ENCODE assay signal across 8 mouse cellular contexts in the genomic region with DNA sequence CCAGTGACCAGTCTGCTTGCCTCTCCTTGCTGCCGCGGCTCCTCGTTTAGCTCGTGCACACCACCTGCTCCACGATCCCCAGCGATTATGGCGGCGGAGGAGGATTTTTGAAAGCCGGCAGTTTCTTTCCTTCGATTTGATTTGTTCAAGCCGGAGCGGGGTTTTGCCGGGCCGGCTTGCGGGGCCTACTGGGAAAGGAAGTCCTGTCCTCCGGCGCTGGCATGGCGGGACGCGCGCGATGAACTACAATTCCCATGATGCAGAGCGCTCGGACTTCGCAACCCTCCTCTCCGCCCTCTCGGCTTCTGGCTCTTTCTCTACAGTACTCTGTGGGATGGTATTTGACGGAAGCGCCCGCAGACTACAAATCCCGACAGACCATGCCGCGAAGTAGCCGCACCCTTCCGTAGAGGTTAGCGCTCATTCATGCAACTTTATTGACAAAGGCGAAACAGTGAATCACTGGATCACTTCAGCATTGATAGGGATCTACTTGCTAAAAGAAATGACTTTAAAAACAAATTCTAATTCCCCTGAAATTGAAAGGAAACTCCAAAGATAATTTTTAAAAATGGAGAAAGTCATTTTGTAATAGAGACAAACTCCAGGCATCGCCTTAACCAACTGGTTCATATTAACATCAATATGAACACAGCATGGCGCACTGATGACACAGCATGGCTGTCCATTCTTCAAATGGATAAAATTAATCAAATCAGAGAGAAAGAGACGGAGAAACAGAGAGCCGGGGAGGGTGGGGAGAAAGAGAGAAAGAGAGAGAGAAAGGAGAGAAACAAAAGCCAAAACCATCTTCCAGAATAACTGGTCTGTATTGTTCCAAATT. TPM values are rescaled to one million over a fixed set of nuclear protein-coding genes. Genes with fewer than 3 reads are reported as not detected.
DNase-seq lines count a peak whose midpoint lies in the region; ATAC-seq and TF ChIP-seq lines count a peak whose summit lies in the region.

No protein-coding gene starts in this region.

- peak overlapping the region; percentile 92 to 95 for H3K4me3 ChIP-seq in ES-E14 (ENCODE audit: insufficient read depth in 1 of 2, low read depth in 1 of 2, low read length in 2 of 2, poor library complexity in 1 of 2, severe bottlenecking in 1 of 2)
- peak overlapping the region; percentile 98 for H3K4me3 ChIP-seq in forebrain, embryonic 15.5 days
- peak overlapping the region; percentile 89 for H3K4me3 ChIP-seq in lung, adult 2 months (replicated peaks; ENCODE audit: extremely low read depth, low read depth, low read length)

- intact Hi-C loops in heart, postnatal 25 days (cut with DNase I) = loop anchor here (2.0 kb wide), 1 partner anchor 15 kb away; a partner anchor contains a TSS

- peaks cover 9% of the 10 kb centered on the region for H3K36me3 ChIP-seq in ES-E14 (ENCODE audit: control insufficient read depth, insufficient read depth, low read length, poor library complexity, severe bottlenecking)
- 0 out of 2 replicates have a peak, but pooled peaks cover under 1% of the 10 kb centered on the region for H3K36me3 ChIP-seq in forebrain, embryonic 15.5 days

- ATAC-seq in forebrain, embryonic 15.5 days (replicated peaks) = peak; percentile 100
- ATAC-seq in neutrophil, adult 5-6 weeks (ENCODE audit: extremely low read depth, insufficient number of reproducible peaks, low FRiP score, poor library complexity, severe bottlenecking) = peak; percentile 99

- no peak for TF ChIP-seq CTCF in lung, adult 2 months (IDR thresholded peaks at IDR 0.05; ENCODE audit: insufficient read depth, low read length)

- in situ Hi-C loops in ES-E14 (cut with MboI; ENCODE audit: low sequenced_read_pairs in 2 of 2, unreplicated experiment in 2 of 2) = no loop called here

- peak overlapping the region; percentile 73 for H3K27ac ChIP-seq in ES-E14 (ENCODE audit: insufficient read depth, low read depth, low read length, poor library complexity, severe bottlenecking)
- H3K27ac ChIP-seq in forebrain, embryonic 15.5 days (replicated peaks) = peak overlapping the region; percentile 73

- TF ChIP-seq POLR2A in lung, adult 2 months (IDR thresholded peaks at IDR 0.05; ENCODE audit: borderline replicate concordance, extremely low read depth, low read depth, low read length) = peak; percentile 52; the same call in 1 of the 2 replicates

- 6% methylated on average over 41 of the region's 41 CpGs for WGBS in forebrain, embryonic 15.5 days
- 6% methylated on average over 41 of the region's 41 CpGs for WGBS in lung, adult 2 months

- peak overlapping the region; percentile 97 for H3K9ac ChIP-seq in ES-E14 (ENCODE audit: insufficient read depth, low read depth, low read length, poor library complexity, severe bottlenecking)
- peak overlapping the region; percentile 90 for H3K9ac ChIP-seq in forebrain, embryonic 15.5 days (replicated peaks)

- peak overlapping the region; percentile 93 for H3K4me2 ChIP-seq in forebrain, embryonic 15.5 days (replicated peaks)

- no peaks in the 10 kb centered on the region for H3K9me3 ChIP-seq in ES-E14 (ENCODE audit: control insufficient read depth, insufficient read depth, low read depth, low read length)
- no peaks in the 10 kb centered on the region for H3K9me3 ChIP-seq in forebrain, embryonic 15.5 days

- H3K27me3 ChIP-seq in forebrain, embryonic 15.5 days = no peaks in the 10 kb centered on the region

- H3K4me1 ChIP-seq in ES-E14 (ENCODE audit: control insufficient read depth in 2 of 2, insufficient read depth in 2 of 2, low read length in 2 of 2, poor library complexity in 1 of 2) = peaks cover 5 to 7% of the 10 kb centered on the region in 2 experiments; a peak in 2 of 4 replicates
- peaks cover 27% of the 10 kb centered on the region for H3K4me1 ChIP-seq in forebrain, embryonic 15.5 days
- H3K4me1 ChIP-seq in lung, adult 2 months (ENCODE audit: control insufficient read depth, insufficient read depth, low read length) = peaks cover 5% of the 10 kb centered on the region; the same call in 1 of the 2 replicates

- DNase-seq in ES-E14 (ENCODE audit: low read depth, low spot score) = peak; percentile 97
- DNase-seq in cerebellum, adult 11-12 months = peak; percentile 99
- peak; percentile 98 for DNase-seq in heart, postnatal 25 days (ENCODE audit: low spot score)
- peak; percentile 99 to 100 for DNase-seq in layer of hippocampus, adult 18-20 months (ENCODE audit: low spot score in 2 of 2)
- DNase-seq in lung, adult 2 months = peak; percentile 94
- peak; percentile 98 for DNase-seq in thymus, adult 18-20 months

TF ChIP-seq in ES-E14, 5 proteins besides CTCF, POLR2A, EP300 and RAD21:
- TF ChIP-seq HCFC1 (IDR thresholded peaks at IDR 0.05; ENCODE audit: borderline replicate concordance, insufficient read depth, low read length) (peak; percentile 98), MAFK (IDR thresholded peaks at IDR 0.05; ENCODE audit: insufficient read depth, low read depth, low read length) (0 out of 2 replicates have a peak, but pooled peaks have one; percentile 34), CHD2 (IDR thresholded peaks at IDR 0.05; ENCODE audit: low read depth, low read length) (0 out of 2 replicates have a peak, but pooled peaks have one; percentile 57), ZNF384 (IDR thresholded peaks at IDR 0.05; ENCODE audit: low read depth, low read length) (peak; percentile 91), ZC3H11A (IDR thresholded peaks at IDR 0.05; ENCODE audit: borderline replicate concordance, low read depth, low read length) (no peak)

RNA-seq across cellular contexts. Expression of a gene that starts 14.8 kb away (rescaled TPM):
- total RNA-seq in ES-E14 (2012; rRNA removed) = 19.0 and 22.5 TPM in 2 replicates
- polyA plus RNA-seq in forebrain, embryonic 15.5 days (2015; fragmentation: Nextera tagmentation; extraction: Ambion mirVana) = 50.2 and 50.7 TPM in 2 replicates
- 10 to 100 TPM; 70.3 to 72.9 TPM for total RNA-seq in heart, postnatal 25 days (2021)
- 100 to 1,000 TPM; 154 to 159 TPM for total RNA-seq in layer of hippocampus, adult 18-20 months (2021)
- 47.5 and 52.4 TPM in 2 replicates for polyA plus RNA-seq in lung, adult 2 months (2012; rRNA removed)
- 13.6 and 14.5 TPM in 2 replicates for total RNA-seq in neutrophil, adult 5-6 weeks (2017)

RNA-seq across cellular contexts. Expression of a gene that starts 15.3 kb away (rescaled TPM):
- total RNA-seq in ES-E14 (2012; rRNA removed) = 148 and 178 TPM in 2 replicates
- 130 and 131 TPM in 2 replicates for polyA plus RNA-seq in forebrain, embryonic 15.5 days (2015; fragmentation: Nextera tagmentation; extraction: Ambion mirVana)
- total RNA-seq in heart, postnatal 25 days (2021) = 10 to 100 TPM; 22.7 to 27.5 TPM
- total RNA-seq in layer of hippocampus, adult 18-20 months (2021) = 100 to 1,000 TPM; 158 to 167 TPM
- polyA plus RNA-seq in lung, adult 2 months (2012; rRNA removed) = 19.7 and 26.5 TPM in 2 replicates
- total RNA-seq in neutrophil, adult 5-6 weeks (2017) = 30.6 and 32.8 TPM in 2 replicates

RNA-seq across cellular contexts. Expression of a gene that starts 32.9 kb away (rescaled TPM):
- 0.98 and 1.6 TPM in 2 replicates for total RNA-seq in ES-E14 (2012; rRNA removed)
- 19.8 and 20.1 TPM in 2 replicates for polyA plus RNA-seq in forebrain, embryonic 15.5 days (2015; fragmentation: Nextera tagmentation; extraction: Ambion mirVana)
- 1 to 10 TPM; 1.3 to 1.6 TPM for total RNA-seq in heart, postnatal 25 days (2021)
- 10 to 100 TPM in 1 of 2 experiments, 1 to 10 TPM in 1; 9.7 to 11.8 TPM for total RNA-seq in layer of hippocampus, adult 18-20 months (2021)
- polyA plus RNA-seq in lung, adult 2 months (2012; rRNA removed) = 3.5 and 6.5 TPM in 2 replicates
- not detected in 2 replicates for total RNA-seq in neutrophil, adult 5-6 weeks (2017)

Comparison
In these comparisons a context has a peak if more than half of its experiments do, and no peak if none do; other contexts are left out.
1. Peak in every context shown above with its lines: DNase-seq, ATAC-seq, H3K4me3 ChIP-seq and H3K27ac ChIP-seq.